Mouse (Mus musculus): ENCODE measurements at regions not wholly inside any gene's neighbourhood (a gene's known extent, or its start where the extent isn't known, plus 50 kb on each side); places are given as distances from the start of the nearest gene placed in this dataset.
"Not testable (repeated sequence)": the region's sequence is repeated elsewhere in the genome, so short reads cannot be mapped to it uniquely, and the experiment has no call there.

GRCm38 (mm10) chr14:52769450-52769849 is 273.9 kb upstream of the Olfr1507 start:
- H3K9me3 ChIP-seq (ENCODE audit: control insufficient read depth); H3K27ac ChIP-seq (ENCODE audit: low read depth, low read length); ATAC-seq; H3K4me1 ChIP-seq (replicated peaks; ENCODE audit: control insufficient read depth, insufficient read depth, low read length); H3K4me2 ChIP-seq (replicated peaks; ENCODE audit: low read depth); H3K4me3 ChIP-seq (ENCODE audit: low read depth, low read length); H3K36me3 ChIP-seq (ENCODE audit: control insufficient read depth, insufficient read depth); H3K27me3 ChIP-seq (replicated peaks; ENCODE audit: control insufficient read depth, insufficient read depth, low read length); H3K9ac ChIP-seq (ENCODE audit: low read depth, low read length): not testable (repeated sequence)
- no CpG with 5 or more reads among the region's 1 CpGs for WGBS

GRCm38 (mm10) chr14:52752159-52752558 is 256.6 kb upstream of the Olfr1507 start:
- H3K27me3 ChIP-seq (replicated peaks; ENCODE audit: control insufficient read depth, insufficient read depth, low read length); H3K9me3 ChIP-seq (ENCODE audit: control insufficient read depth); H3K9ac ChIP-seq (ENCODE audit: low read depth, low read length); ATAC-seq; H3K4me3 ChIP-seq (ENCODE audit: low read depth, low read length); H3K36me3 ChIP-seq (ENCODE audit: control insufficient read depth, insufficient read depth); H3K27ac ChIP-seq (ENCODE audit: low read depth, low read length); H3K4me2 ChIP-seq (replicated peaks; ENCODE audit: low read depth); H3K4me1 ChIP-seq (replicated peaks; ENCODE audit: control insufficient read depth, insufficient read depth, low read length): not testable (repeated sequence)
- WGBS, result 65% methylated on average over 1 of the region's 1 CpGs

GRCm38 (mm10) chr14:52726680-52727079 is 231.1 kb upstream of the Olfr1507 start:
- H3K36me3 ChIP-seq (ENCODE audit: control insufficient read depth, insufficient read depth); H3K4me2 ChIP-seq (replicated peaks; ENCODE audit: low read depth); ATAC-seq; H3K9ac ChIP-seq (ENCODE audit: low read depth, low read length); H3K4me1 ChIP-seq (replicated peaks; ENCODE audit: control insufficient read depth, insufficient read depth, low read length); H3K4me3 ChIP-seq (ENCODE audit: low read depth, low read length); H3K9me3 ChIP-seq (ENCODE audit: control insufficient read depth); H3K27ac ChIP-seq (ENCODE audit: low read depth, low read length); H3K27me3 ChIP-seq (replicated peaks; ENCODE audit: control insufficient read depth, insufficient read depth, low read length): not testable (repeated sequence)
- WGBS, result 70% methylated on average over 1 of the region's 3 CpGs

DNA sequence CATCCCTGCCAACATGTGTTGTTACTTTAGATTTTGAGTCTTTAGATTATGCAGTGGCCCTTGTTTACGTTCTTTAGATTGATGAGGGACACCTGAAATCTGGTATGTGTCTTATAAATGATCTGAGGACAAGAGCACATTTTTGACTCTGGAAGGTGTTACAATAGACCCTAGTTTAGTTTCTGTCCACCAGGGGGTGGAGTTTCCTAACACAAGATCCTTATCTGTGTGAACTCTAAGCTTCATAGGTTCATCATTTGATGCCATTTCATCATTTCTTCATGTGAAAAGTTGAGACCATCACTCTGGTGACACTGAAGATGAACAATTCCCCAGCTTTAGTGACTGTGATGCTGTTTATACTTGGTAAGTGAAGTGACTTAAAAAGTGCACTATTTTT is 229.4 kb upstream of the Olfr1507 start:
- H3K4me3 ChIP-seq (ENCODE audit: low read depth, low read length); H3K4me2 ChIP-seq (replicated peaks; ENCODE audit: low read depth); H3K4me1 ChIP-seq (replicated peaks; ENCODE audit: control insufficient read depth, insufficient read depth, low read length); H3K9ac ChIP-seq (ENCODE audit: low read depth, low read length); H3K27ac ChIP-seq (ENCODE audit: low read depth, low read length); H3K36me3 ChIP-seq (ENCODE audit: control insufficient read depth, insufficient read depth); H3K27me3 ChIP-seq (replicated peaks; ENCODE audit: control insufficient read depth, insufficient read depth, low read length); ATAC-seq; H3K9me3 ChIP-seq (ENCODE audit: control insufficient read depth): not testable (repeated sequence)
- WGBS, result 100% methylated on average over 1 of the region's 1 CpGs

DNA sequence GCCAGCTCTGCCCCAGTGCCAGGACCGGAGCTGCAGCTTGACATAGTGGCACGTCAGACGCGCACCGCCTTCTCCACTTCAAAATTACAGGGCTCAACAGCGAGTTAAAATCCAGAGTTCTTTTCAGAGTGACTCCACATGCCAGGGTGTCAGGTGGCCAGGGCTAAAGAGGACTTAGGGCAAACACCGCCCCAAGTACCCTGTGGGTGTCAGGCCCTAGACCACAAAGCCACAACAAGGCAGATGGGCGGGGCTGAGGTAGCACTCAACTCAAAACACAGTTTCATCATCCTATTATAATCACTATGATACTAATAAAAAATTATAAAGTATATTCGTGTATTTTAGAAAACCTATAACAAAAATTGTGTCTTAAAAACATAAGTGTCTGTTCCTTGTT is 225.1 kb upstream of the Olfr1507 start:
- Histone ChIP-seq H3K27ac (ENCODE audit: low read depth, low read length) (no peak overlapping the region), H3K4me3 (ENCODE audit: low read depth, low read length) (no peak overlapping the region), H3K9ac (ENCODE audit: low read depth, low read length) (no peak overlapping the region), H3K9me3 (ENCODE audit: control insufficient read depth) (no peaks in the 10 kb centered on the region), H3K36me3 (ENCODE audit: control insufficient read depth, insufficient read depth) (no peaks in the 10 kb centered on the region), H3K4me1 (replicated peaks; ENCODE audit: control insufficient read depth, insufficient read depth, low read length) (no peaks in the 10 kb centered on the region), H3K4me2 (replicated peaks; ENCODE audit: low read depth) (no peak overlapping the region), H3K27me3 (replicated peaks; ENCODE audit: control insufficient read depth, insufficient read depth, low read length) (no peaks in the 10 kb centered on the region)
- no peak for ATAC-seq
- TF ChIP-seq CTCF (IDR thresholded peaks at IDR 0.05; ENCODE audit: low read depth), result no peak
- WGBS, result 87% methylated on average over 9 of the region's 9 CpGs

- H3K27ac ChIP-seq (ENCODE audit: low read depth, low read length); H3K27me3 ChIP-seq (replicated peaks; ENCODE audit: control insufficient read depth, insufficient read depth, low read length); ATAC-seq; H3K36me3 ChIP-seq (ENCODE audit: control insufficient read depth, insufficient read depth); H3K4me1 ChIP-seq (replicated peaks; ENCODE audit: control insufficient read depth, insufficient read depth, low read length); H3K4me2 ChIP-seq (replicated peaks; ENCODE audit: low read depth); H3K4me3 ChIP-seq (ENCODE audit: low read depth, low read length); H3K9me3 ChIP-seq (ENCODE audit: control insufficient read depth); H3K9ac ChIP-seq (ENCODE audit: low read depth, low read length): not testable (repeated sequence)
- WGBS, result 71% methylated on average over 1 of the region's 1 CpGs
Observed at GRCm38 (mm10) chr14:52700851-52701250, 205.3 kb upstream of the Olfr1507 start.

DNA sequence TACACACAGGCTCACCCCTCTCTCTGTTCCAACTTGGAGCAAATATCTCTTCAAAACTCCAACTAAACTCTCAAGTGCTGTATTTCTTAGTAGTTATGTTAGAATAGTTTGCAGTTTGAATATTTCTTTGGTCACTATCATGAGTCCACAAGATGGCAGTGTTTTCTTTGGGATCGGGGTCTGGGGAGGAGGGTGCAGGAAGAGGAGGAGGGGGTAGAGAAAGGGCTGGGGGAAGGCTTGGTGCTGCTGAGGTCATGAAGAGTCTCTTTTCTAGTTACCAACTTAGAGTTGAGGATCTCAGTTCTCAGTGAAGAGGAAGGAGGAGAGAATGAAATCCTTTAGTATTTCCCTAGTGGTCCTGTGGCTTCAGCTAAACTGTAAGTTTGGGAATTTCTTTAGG is 188.1 kb upstream of the Olfr1507 start:
- H3K4me1 ChIP-seq (replicated peaks; ENCODE audit: control insufficient read depth, insufficient read depth, low read length); H3K4me2 ChIP-seq (replicated peaks; ENCODE audit: low read depth); H3K9me3 ChIP-seq (ENCODE audit: control insufficient read depth); H3K36me3 ChIP-seq (ENCODE audit: control insufficient read depth, insufficient read depth); H3K9ac ChIP-seq (ENCODE audit: low read depth, low read length); H3K27me3 ChIP-seq (replicated peaks; ENCODE audit: control insufficient read depth, insufficient read depth, low read length); H3K4me3 ChIP-seq (ENCODE audit: low read depth, low read length); H3K27ac ChIP-seq (ENCODE audit: low read depth, low read length); ATAC-seq: not testable (repeated sequence)
- no CpG with 5 or more reads among the region's 1 CpGs for WGBS
